In the genomic region with DNA sequence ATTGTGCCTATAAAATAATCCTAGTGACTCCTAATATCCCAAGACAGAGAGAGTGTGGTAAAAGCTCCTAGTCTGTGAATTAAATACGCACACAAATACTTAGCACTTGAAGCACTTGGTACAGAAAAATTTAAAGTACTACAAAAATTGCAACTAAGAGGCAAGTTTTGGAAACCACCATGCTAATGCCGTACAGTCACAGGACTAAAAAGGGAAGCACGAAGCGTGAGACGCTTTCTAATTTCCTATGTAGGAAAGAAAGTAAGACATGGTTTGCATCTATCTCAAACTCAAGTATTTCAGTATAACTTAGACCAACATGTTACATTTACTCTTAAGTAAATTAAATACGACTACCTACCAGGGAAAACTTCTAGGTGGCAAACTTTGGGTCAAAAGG, we compare ENCODE assay signal across 17 mouse cellular contexts. TPM values are rescaled to one million over a fixed set of nuclear protein-coding genes. Genes with fewer than 3 reads are reported as not detected.
DNase-seq lines count a peak whose midpoint lies in the region; TF ChIP-seq lines count a peak whose summit lies in the region.
"Had no signal": no experiment of that assay in that cellular context is flagged by ENCODE, and none has a peak within 500 bp of the region (broad histone marks: within the 10 kb centered on the region; RNA-seq: fewer than 3 reads in every experiment).

No protein-coding gene starts in this region.

- H3K9me3 ChIP-seq in CH12.LX (replicated peaks; ENCODE audit: low read length), result peaks cover 2% of the 10 kb centered on the region
- H3K9me3 ChIP-seq: G1E had no signal

- DNase-seq in heart, adult 11 months, result peak; percentile 15
- no peak for DNase-seq in heart, postnatal 14 days
- DNase-seq in CH12.LX (ENCODE audit: extremely low read depth), result peak; percentile 42
- DNase-seq in right cerebral cortex, adult 18-20 months, result no peak
- DNase-seq: adrenal gland, adult 2 months; adrenal gland, adult 8-10 months; adrenal gland, postnatal 10 days; adrenal gland, postnatal 14 days; adrenal gland, postnatal 25 days; adrenal gland, postnatal 36 days; B cell, adult 2 months; cerebellum, adult 11 months; cerebellum, adult 11-12 months; cerebellum, adult 18-20 months; cerebellum, adult 2 months had no signal

- H3K4me3 ChIP-seq in CH12.LX (replicated peaks in 1 of 3; ENCODE audit: low read depth in 2 of 3, low read length in 2 of 3, poor library complexity in 1 of 3), result no peak overlapping the region

- H3K36me3 ChIP-seq in CH12.LX (replicated peaks in 1 of 2; ENCODE audit: control insufficient read depth in 1 of 2, insufficient read depth in 1 of 2, low read length in 1 of 2), result peaks cover 29 to 71% of the 10 kb centered on the region in 2 experiments

- dilution Hi-C loops in CH12.LX (cut with MboI; ENCODE audit: extremely low pct_ligation_motif_present, extremely low pct_unique_long_range_greater_than_20kb, low sequenced_read_pairs), result no loop called here

- in situ Hi-C loops in CH12.LX (cut with MboI; ENCODE audit: low pct_ligation_motif_present, low pct_unique_long_range_greater_than_20kb, low sequenced_read_pairs), result no loop called here

- no peak for TF ChIP-seq POLR2A in CH12.LX (IDR thresholded peaks at IDR 0.05; ENCODE audit: low read depth, low read length)

- H3K27ac ChIP-seq in CH12.LX (ENCODE audit: insufficient read depth, low read depth), result no peak overlapping the region

- intact Hi-C loops in heart, postnatal 14 days (cut with DNase I), result no loop called here

- peaks cover 4 to 24% of the 10 kb centered on the region in 2 experiments; a peak in 3 of 4 replicates for H3K4me1 ChIP-seq in CH12.LX (ENCODE audit: control insufficient read depth in 1 of 2, insufficient read depth in 2 of 2)

- TF ChIP-seq EP300 in CH12.LX (IDR thresholded peaks at IDR 0.05; ENCODE audit: low read length), result no peak

- TF ChIP-seq RAD21 in CH12.LX (IDR thresholded peaks at IDR 0.05; ENCODE audit: low read depth, low read length), result no peak

- no peak overlapping the region for H3K9ac ChIP-seq in CH12.LX (ENCODE audit: insufficient read depth, low read depth)

- H3K79me2 ChIP-seq in CH12.LX (replicated peaks; ENCODE audit: control insufficient read depth, extremely low read depth, insufficient read depth, poor library complexity, severe bottlenecking), result no peaks in the 10 kb centered on the region

- no peak for TF ChIP-seq CTCF in CH12.LX (conservative IDR thresholded peaks at IDR 0.05 in 1 of 2, IDR thresholded peaks at IDR 0.05 in 1 of 2; ENCODE audit: low read depth in 2 of 2, low read length in 2 of 2)

- H3K4me2 ChIP-seq in CH12.LX (ENCODE audit: insufficient read depth, low read depth, poor library complexity, severe bottlenecking), result no peak overlapping the region

- no peaks in the 10 kb centered on the region for H3K27me3 ChIP-seq in CH12.LX (replicated peaks)
- H3K27me3 ChIP-seq: Patski had no signal

TF ChIP-seq in CH12.LX, 34 proteins besides CTCF, POLR2A, EP300 and RAD21:
- TF ChIP-seq BHLHE40 (IDR thresholded peaks at IDR 0.05; ENCODE audit: low read depth, low read length) (peak; percentile 66), MEF2A (IDR thresholded peaks at IDR 0.05; ENCODE audit: borderline replicate concordance, low read depth, low read length) (peak; percentile 62; the same call in 1 of the 2 replicates), PAX5 (IDR thresholded peaks at IDR 0.05; ENCODE audit: low read length) (no peak)

RNA-seq across cellular contexts. Expression of a gene that starts 40.4 kb away (rescaled TPM):
- 10 to 100 TPM; 13.0 to 13.7 TPM for total RNA-seq in heart, postnatal 14 days (2021)
- total RNA-seq in CH12.LX (2012; rRNA removed) (21.5 and 23.8 TPM in 2 replicates), CH12.LX (2014; rRNA removed) (43.4 and 45.7 TPM in 2 replicates)
- polyA plus RNA-seq in CH12.LX (2012; ENCODE audit: insufficient read length, low read depth), result 27.4 and 35.1 TPM in 2 replicates

Comparison
In these comparisons a context has a peak if more than half of its experiments do, and no peak if none do; other contexts are left out.
1. DNase-seq: peak in heart, adult 11 months (single experiment) and CH12.LX (single experiment); none in heart, postnatal 14 days (0 of 2) and right cerebral cortex, adult 18-20 months (single experiment).